Mouse (Mus musculus): ENCODE results near the gene Brd3os. TPM values are rescaled to one million over a fixed set of nuclear protein-coding genes. Genes with fewer than 3 reads are reported as not detected.
A peak's percentile ranks its signal among the peaks of the same experiment; 100 is the strongest.

Brd3os gene
- total RNA-seq (2021): 1 to 10 TPM in 1 of 2 experiments, under 1 TPM in 1; 0.90 to 1.1 TPM

- peak; percentile 94 for DNase-seq
These were observed at the start of gene Brd3os for GRCm38 (mm10) chr2:27441767-27442707. TSS of gene Brd3os (plus strand) at chr2:27442324.

DNA sequence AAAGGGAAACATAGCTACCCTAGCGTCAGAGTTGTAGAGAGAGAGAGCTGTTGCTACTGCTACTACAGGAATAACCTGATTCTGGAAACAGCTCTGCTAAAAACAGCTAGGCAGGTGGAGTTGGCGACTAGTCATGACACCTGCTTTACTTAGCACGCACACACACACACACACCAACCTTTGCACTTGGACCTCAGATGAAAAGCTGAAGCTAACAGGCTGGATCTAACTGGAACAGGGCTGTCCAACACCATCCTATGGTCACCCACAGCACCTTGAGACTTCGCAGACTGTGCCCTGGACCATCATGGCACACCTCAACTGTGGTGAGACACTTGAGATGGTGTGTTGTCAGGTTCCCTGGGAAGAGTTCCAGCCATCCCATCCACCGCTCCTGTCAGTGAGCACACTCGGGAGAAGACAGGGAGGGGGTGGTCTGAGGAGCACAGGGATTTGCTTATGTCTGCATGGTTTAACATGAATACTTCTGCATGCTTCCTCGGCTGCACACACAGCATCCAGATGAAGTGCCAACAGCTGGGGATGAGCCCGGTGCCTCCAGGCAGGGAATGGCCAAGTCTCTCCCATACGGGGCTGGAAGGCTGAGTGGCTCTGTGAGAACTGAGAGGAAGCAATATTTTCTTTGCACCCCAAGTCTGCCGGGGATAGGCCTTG lies 47.8 kb upstream of the Brd3os start:
- DNase-seq: no peak

GRCm38 (mm10) chr2:27396656-27397440 lies 45.3 kb upstream of the Brd3os start:
- no peak for DNase-seq

DNA sequence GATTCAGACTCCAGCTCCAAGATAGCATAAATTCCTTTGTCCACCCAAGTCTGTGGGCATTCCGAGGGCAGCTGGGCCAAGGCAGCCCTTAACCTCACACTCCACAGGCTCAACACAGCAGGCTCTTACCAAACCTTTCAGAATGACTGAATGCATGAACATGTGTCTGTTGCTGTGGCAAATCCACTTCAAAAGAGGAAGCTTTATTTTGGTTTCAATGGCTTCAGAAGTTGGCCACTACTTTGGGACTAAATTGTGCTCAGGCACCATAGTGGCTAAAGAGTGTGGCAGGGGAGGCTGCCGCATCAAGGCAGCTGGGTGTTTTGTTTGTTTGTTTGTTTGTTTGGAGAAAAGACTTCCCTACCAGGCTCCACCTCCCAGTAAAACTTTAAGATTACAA lies 42.0 kb upstream of the Brd3os start:
- no peak for DNase-seq

DNA sequence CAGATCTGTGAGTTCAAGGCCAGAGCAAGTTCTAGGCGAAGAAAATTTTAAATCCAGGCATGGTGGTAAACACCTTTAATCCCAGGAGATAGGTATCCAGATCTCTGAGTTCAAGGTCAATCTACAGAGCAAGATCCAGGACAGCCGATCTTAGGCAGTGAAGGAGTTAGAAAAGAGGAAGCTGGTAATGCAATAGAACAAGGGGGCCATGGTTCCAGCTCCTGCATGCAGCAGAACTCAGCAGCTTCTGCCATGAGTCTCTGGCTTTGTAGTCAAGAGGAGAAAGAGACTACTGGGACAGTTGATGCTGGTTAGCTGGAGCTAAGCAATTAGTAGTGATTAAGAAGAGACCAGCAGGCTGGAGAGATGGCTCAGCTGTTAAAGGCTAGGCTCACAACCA lies 40.6 kb upstream of the Brd3os start:
- no peak for DNase-seq

GRCm38 (mm10) chr2:27404375-27405093 lies 37.6 kb upstream of the Brd3os start:
- no peak for DNase-seq

DNA sequence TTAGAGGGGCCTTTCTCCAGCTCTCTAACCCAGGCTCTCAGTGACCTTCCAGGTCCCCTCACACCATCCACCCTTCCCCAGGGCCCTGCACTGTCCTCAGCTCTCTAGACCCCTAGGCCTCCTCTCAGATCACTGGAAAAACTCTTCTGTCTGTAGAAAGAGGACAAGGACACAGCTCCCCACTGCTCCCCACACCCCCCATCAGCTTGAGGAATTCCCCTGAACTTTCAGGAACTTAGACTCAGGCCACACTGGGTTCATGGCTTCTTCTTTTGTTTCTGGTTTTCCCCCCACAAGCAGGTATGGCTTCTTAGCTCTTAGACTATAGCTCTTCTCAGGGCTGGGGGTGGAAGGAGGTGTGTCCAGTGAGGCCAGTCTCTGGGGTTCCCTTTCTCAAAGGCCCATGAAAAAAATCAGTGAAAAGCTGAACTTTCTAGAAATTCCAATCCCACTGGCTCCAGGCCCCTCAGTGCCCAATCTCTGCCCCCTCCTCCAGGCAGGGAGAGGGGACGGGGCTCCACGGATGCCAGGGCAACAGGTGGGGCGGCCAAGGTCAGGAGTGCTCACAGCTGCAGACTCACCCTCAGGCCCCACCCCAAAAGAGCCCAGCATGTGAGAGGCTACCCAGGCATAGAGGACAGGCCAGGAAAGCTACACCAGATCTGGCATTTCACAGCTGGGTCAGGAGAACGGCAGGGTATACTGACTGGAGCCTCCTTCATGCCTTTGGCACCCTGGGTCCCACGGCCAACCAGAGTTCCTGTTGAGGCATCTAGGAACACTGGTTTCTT lies 36.8 kb upstream of the Brd3os start:
- no peak for DNase-seq

- no peak for DNase-seq
These were observed 35.2 kb upstream of the Brd3os start for GRCm38 (mm10) chr2:27406928-27407327.

GRCm38 (mm10) chr2:27408194-27408593 lies 33.9 kb upstream of the Brd3os start:
- DNase-seq: no peak

DNA sequence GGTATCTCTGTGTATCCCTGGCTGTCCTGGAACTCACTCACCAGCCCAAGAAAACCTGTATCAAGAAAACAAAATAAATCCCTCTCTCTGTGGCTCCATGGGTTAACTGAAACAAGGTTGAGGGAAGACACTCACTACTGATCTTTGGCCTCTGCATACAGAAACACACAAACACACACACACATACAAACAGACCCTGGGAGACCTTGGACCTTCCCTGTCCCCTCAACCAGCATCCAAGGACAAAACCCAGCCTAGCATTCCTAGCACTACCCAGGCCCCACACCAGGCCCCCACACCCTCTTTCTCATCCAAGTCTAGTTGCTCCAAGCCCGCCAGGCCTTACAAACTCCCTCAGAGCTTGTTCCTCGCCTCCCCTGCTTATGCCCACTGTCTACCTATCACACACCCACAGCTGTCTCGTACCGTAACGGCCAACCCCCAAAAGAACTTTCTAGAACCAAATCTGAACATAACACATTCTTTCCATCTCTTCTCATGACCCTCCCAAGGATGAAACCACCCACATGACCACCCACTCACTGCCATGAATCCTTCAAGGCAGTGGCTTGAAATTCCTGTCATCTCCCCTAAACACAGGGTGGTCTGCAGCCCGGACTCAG lies 31.5 kb upstream of the Brd3os start:
- DNase-seq: no peak

DNA sequence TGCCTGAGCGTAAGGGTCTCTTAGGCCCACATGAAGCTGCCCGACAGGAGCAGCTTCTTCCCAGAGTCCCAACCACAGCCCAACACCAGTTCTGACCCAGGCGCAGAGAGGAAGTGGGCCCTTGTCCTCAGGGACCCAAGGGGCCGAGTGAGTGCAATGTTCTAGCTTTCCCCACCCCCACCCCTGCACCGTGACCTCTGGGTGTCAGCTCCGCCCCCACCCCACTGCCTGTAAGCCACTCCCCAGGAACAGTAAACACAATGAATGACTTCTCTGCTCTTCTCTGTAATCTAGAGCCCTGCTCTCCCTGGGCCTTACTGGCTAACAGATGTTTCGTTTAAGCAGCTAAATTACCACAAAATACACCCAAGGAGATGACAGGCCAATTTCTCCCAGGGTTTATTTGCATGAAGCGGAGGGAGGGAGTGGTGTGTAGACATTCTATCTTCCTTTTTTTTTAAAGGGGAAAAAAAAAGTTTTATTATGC lies 30.4 kb upstream of the Brd3os start:
- DNase-seq: peak; percentile 40

- no peak for DNase-seq
These were observed 29.8 kb upstream of the Brd3os start for GRCm38 (mm10) chr2:27412245-27412800.

GRCm38 (mm10) chr2:27413582-27413935 lies 28.6 kb upstream of the Brd3os start:
- no peak for DNase-seq

GRCm38 (mm10) chr2:27413936-27414657 lies 28.0 kb upstream of the Brd3os start:
- peak; percentile 46 for DNase-seq

GRCm38 (mm10) chr2:27415060-27415783 lies 26.9 kb upstream of the Brd3os start:
- DNase-seq: no peak

DNA sequence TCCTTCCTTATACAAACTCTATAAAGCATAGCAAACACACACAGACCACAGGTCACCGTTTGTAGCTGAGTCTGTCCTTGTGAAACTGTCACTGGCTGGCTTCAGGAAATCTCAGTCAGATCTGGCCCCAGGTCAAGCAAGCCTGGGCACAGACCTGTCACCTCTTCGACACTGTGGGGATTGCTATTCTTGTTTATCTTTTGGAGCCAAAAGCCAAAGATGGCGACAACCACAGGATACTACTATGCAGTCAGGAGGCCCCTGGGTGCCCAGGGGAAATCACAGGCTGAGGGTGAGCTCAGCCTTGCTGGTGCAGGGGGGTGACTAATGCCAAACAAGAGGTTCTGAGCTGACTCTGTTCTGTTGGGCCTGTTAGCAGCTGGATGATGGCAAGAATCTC lies 25.7 kb upstream of the Brd3os start:
- peak; percentile 32 for DNase-seq

GRCm38 (mm10) chr2:27417648-27418153 lies 24.4 kb upstream of the Brd3os start:
- no peak for DNase-seq

DNA sequence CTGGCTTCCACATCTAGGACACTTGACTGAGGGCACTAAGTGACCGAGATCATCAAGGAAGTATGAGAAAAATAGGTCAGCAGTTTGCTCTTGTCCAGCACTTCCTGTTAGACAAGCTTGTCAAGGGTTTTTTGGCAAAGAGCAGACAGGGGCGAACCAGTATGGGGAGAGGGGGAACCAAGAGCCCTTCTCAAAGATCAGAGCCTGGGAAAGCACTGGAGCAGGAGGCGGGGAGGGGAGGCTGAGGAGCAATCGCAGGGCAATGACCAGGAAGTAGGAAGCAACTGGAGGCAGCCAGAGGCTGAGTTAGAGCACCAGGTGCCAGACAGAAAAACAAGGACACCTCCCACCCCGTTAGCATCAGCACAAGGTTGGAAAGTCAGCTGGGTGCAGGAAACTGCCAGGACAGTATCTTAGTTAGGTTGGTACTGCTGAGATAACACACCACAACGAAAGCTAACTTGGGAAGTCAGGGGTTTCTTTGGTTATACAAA lies 23.5 kb upstream of the Brd3os start:
- DNase-seq: peak; percentile 42
